Mouse (Mus musculus) Patski (cell line): ENCODE data around the gene Ccdc92b. TPM values are rescaled to one million over a fixed set of nuclear protein-coding genes. Genes with fewer than 3 reads are reported as not detected.

Experiments
- ATAC-seq: fragments of 100-300 bp; one replicate; pipeline ENCODE4 v1.8.0; 2021
- CTCF ChIA-PET: fragments of 350-600 bp; sonication (Branson Sonifier 250); formaldehyde crosslinking; loops from one replicate; lab custom pipeline; 2022; ENCODE audit warnings: inconsistent platforms; lab: Charles Lee
- POLR2A ChIA-PET: fragments of 350-600 bp; sonication (Branson Sonifier 250); formaldehyde crosslinking; loops from one replicate; lab custom pipeline; 2022; ENCODE audit warnings: antibody characterized with exemption, inconsistent platforms; lab: Charles Lee
- DNase-seq: peaks from one replicate; pipeline ENCODE4 v3.0.0-alpha.2; 2011; ENCODE audit warnings: low read depth, low spot score
- H3K27me3 ChIP-seq: fragments of 371-371 bp; one replicate; pipeline ENCODE4 v1.5.1; 2021
- CTCF ChIP-seq: fragments of 100-300 bp; IDR thresholded peaks from one replicate; pipeline ENCODE4 v1.5.1; 2021
- in situ Hi-C: fragments of 300-500 bp; cut with MboI; formaldehyde crosslinking; loops from 3 replicates; pipeline ENCODE4 v1.11.1; 2018; ENCODE audit warnings: low pct_unique_long_range_greater_than_20kb, mixed read lengths
- polyA plus RNA-seq: library from polyadenylated mRNA; unstranded; gene quantifications from one replicate; pipeline ENCODE4 v1.2.3, GENCODE M21; 2021

Gene Ccdc92b
- polyA plus RNA-seq, 1 experiment from 2014 or later, result 0.46 TPM

DNA sequence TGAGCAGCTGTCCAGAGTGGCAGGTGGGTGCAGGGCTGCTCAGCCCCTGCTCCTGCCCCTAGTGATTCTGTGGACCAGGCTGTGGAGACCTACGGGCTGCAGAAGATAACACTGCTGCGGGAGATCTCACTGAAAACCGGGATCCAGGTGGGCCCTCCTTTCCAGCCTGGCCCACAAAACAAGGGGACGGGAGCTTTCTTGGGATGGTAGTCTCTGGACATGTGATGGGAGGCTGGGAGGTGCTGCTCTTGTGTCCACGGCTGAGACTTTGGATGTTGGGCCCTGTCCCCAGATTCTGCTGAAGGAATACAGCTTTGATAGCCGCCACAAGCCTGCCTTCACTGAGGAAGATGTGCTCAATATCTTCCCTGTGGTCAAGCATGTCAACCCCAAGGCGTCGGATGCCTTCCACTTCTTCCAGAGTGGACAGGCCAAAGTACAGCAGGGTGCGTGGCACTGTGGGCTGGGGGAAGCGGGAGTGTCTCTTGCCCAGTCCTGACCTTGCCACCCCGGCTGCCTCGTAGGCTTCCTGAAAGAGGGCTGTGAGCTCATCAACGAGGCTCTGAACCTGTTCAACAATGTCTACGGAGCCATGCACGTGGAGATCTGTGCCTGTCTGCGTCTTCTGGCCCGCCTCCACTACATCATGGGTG lies 46.4 kb downstream of the Ccdc92b start:
- no peak for TF ChIP-seq CTCF
- in situ Hi-C loops, result no loop called here
- ChIA-PET CTCF (interaction anchor here (1.1 kb wide), 1 partner anchor 10 kb away, joined by 3 read pairs; no protein-coding TSS in a partner anchor), POLR2A (interaction anchor here (1.5 to 1.8 kb wide), 2 partner anchors 11 kb away, joined by 4 to 5 read pairs; no protein-coding TSS in a partner anchor)
- no peak for ATAC-seq
- no peak for DNase-seq
- H3K27me3 ChIP-seq, result no peaks in the 10 kb centered on the region

DNA sequence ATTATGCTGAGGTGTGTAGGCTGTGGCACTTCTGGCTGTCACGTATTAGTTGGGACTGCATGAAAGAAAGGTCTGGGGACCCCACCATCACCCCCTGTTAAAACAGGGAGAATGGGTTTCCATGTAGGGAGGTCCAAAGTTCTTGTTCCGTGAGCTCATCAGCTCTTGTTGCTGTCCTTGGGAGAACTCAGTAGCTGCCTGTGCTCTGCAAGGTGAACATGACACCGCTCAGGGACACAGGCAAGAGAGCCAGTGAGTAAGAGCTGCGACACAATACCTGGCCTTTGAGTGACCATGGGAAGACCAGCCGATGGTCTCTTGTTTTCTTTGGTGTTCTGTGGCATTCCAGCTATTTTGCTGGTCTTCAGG lies 46.9 kb downstream of the Ccdc92b start:
- POLR2A ChIA-PET, result interaction anchor here (1.5 to 1.8 kb wide), 2 partner anchors 10 to 11 kb away, joined by 4 to 5 read pairs; no protein-coding TSS in a partner anchor
- no peak for TF ChIP-seq CTCF
- CTCF ChIA-PET, result interaction anchor here (1.1 kb wide), 1 partner anchor 10 kb away, joined by 3 read pairs; no protein-coding TSS in a partner anchor
- in situ Hi-C loops, result no loop called here
- DNase-seq (no peak), ATAC-seq (no peak)
- H3K27me3 ChIP-seq, result no peaks in the 10 kb centered on the region

DNA sequence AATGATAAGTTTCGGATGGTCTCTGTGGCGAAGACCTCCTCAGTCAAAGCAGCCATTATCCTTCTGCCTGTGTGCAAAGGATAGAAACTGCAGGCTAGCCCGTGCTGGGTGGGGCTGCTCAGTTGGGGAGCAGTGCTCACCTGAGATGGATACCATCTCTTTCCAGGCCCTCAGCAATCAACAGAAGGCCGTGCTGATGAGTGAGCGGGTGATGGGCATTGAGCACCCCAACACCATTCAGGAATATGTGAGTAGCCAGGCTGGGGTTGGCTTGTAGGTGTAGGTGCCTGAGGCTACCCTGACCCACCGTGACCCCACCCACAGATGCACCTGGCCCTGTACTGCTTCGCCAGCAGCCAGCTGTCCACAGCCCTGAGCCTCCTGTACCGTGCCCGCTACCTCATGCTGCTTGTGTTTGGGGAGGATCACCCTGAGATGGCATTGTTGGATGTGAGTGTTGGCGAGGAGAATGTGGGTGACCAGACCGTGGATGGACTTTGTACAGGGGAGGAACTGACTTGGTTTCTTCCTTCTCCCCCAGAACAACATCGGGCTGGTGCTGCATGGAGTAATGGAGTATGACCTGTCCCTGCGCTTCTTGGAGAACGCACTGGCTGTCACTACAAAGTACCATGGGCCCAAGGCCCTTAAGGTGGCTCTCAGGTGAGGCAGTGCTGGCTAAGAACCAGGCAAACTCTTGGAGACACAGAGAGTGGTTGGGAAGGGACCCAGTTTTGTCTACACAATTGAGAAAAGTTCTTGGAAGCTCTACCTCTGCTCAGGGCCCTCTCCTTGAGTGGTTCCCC lies 47.6 kb downstream of the Ccdc92b start:
- CTCF ChIA-PET, result interaction anchor here (1.1 kb wide), 1 partner anchor 11 kb away, joined by 3 read pairs; no protein-coding TSS in a partner anchor
- ATAC-seq, result no peak
- in situ Hi-C loops, result no loop called here

DNA sequence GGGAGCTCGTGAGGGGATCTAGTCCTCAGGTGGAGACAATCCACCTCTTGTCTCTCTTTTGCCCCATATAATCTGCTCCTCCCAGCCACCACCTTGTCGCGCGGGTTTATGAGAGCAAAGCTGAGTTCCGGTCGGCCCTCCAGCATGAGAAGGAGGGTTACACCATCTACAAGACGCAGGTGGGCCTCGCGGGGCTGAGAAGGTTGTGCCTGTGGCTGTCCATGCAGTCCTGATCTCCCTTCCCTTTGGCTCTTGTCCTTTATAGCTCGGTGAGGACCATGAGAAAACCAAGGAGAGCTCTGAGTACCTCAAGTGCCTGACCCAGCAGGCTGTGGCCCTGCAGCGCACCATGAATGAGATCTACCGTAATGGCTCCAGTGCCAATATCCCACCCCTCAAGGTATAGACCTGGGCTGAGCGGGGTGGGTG lies 48.2 kb downstream of the Ccdc92b start:
- CTCF ChIA-PET, result interaction anchor here (1.2 to 1.3 kb wide), 3 partner anchors 10 to 50 kb away, joined by 3 to 5 read pairs (median 3); no protein-coding TSS in a partner anchor

More for the DNA sequence above, 47.6 kb downstream of the Ccdc92b start:
- no peak for TF ChIP-seq CTCF
- no peaks in the 10 kb centered on the region for H3K27me3 ChIP-seq
- no peak for DNase-seq
- POLR2A ChIA-PET, result interaction anchor here (1.2 to 1.8 kb wide), 3 partner anchors 9 to 12 kb away, joined by 3 to 5 read pairs (median 4); no protein-coding TSS in a partner anchor

GRCm38 (mm10) chr11:74668466-74668865 lies 49.1 kb downstream of the Ccdc92b start:
- no peak for TF ChIP-seq CTCF
- ChIA-PET POLR2A (interaction anchor here (1.4 kb wide), 1 partner anchor 19 kb away, joined by 4 read pairs; no protein-coding TSS in a partner anchor), CTCF (interaction anchor here (0.9 to 1.3 kb wide), 4 partner anchors 11 to 51 kb away, joined by 3 to 5 read pairs (median 3); no protein-coding TSS in a partner anchor)
- DNase-seq, result no peak
- ATAC-seq, result no peak
- in situ Hi-C loops, result no loop called here
- no peaks in the 10 kb centered on the region for H3K27me3 ChIP-seq

More for the DNA sequence above, 48.2 kb downstream of the Ccdc92b start:
- DNase-seq (no peak), ATAC-seq (no peak)
- in situ Hi-C loops, result no loop called here
- no peak for TF ChIP-seq CTCF
- POLR2A ChIA-PET, result interaction anchor here (1.2 to 1.4 kb wide), 2 partner anchors 11 to 18 kb away, joined by 3 to 4 read pairs; no protein-coding TSS in a partner anchor
- H3K27me3 ChIP-seq, result no peaks in the 10 kb centered on the region

- in situ Hi-C loops, result no loop called here
- POLR2A ChIA-PET, result interaction anchor here (1.4 to 1.7 kb wide), 2 partner anchors 11 to 19 kb away, joined by 3 to 4 read pairs; no protein-coding TSS in a partner anchor
- CTCF ChIA-PET, result interaction anchor here (0.9 to 1.3 kb wide), 3 partner anchors 12 to 30 kb away, joined by 3 to 5 read pairs (median 3); no protein-coding TSS in a partner anchor
- ATAC-seq (no peak), DNase-seq (no peak)
- no peak for TF ChIP-seq CTCF
- H3K27me3 ChIP-seq, result no peaks in the 10 kb centered on the region
These were observed 49.6 kb downstream of the Ccdc92b start for GRCm38 (mm10) chr11:74668971-74669370.

- in situ Hi-C loops, result no loop called here
- DNase-seq (no peak), ATAC-seq (no peak)
- H3K27me3 ChIP-seq, result no peaks in the 10 kb centered on the region
- TF ChIP-seq CTCF, result no peak
- POLR2A ChIA-PET, result interaction anchor here (1.7 kb wide), 1 partner anchor 13 kb away, joined by 3 read pairs; no protein-coding TSS in a partner anchor
- CTCF ChIA-PET, result no interaction called here
These were observed 50.7 kb downstream of the Ccdc92b start for GRCm38 (mm10) chr11:74670151-74670550.

DNA sequence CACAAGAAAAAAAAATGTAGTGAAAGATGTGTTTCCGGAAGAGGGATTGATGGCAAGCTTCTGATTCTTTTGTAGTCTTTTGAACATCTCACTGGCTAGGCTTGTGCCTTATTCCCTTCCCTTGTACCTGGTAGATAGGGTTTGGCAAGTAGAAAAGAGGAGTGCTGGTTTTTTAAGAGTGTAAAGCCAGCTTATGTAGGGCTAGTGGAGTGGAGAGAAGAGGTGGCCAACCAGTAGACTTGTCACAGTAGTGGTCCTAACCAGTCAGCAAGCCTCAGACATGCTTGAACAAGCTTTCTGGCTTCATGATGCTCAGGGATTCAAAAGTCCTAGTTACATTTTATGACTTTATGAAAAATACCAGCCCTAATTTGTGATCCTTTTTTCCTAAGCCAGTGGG lies 51.6 kb downstream of the Ccdc92b start:
- in situ Hi-C loops, result no loop called here
- no peak for DNase-seq
- TF ChIP-seq CTCF, result no peak
- POLR2A ChIA-PET, result interaction anchor here (0.6 to 1.7 kb wide), 3 partner anchors 13 to 50 kb away, joined by 3 to 6 read pairs (median 3); no protein-coding TSS in a partner anchor
- H3K27me3 ChIP-seq, result no peaks in the 10 kb centered on the region
- CTCF ChIA-PET, result no interaction called here
- no peak for ATAC-seq

DNA sequence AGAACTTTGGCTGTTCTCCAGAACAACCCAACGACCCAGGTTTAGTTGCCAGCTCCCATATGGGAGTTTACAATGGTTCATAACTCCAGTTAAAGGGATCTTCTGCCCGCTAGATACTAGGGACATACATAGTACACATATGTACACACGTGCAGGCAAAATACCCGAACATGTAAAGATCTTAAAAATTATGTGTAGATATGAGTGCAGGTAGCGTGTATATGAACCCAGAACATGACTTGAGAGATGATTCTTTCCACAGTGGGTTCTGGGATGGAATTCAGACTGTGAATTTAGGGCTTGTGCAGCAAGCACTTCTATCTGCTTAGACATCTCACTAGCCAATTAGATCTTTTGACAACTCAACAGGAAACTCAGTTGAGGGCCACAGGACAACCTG lies 52.4 kb downstream of the Ccdc92b start:
- H3K27me3 ChIP-seq, result no peaks in the 10 kb centered on the region
- in situ Hi-C loops, result no loop called here
- ChIA-PET POLR2A (no interaction called here), CTCF (no interaction called here)
- ATAC-seq (no peak), DNase-seq (no peak)
- TF ChIP-seq CTCF, result no peak

GRCm38 (mm10) chr11:74672901-74673513 lies 53.6 kb downstream of the Ccdc92b start:
- no peaks in the 10 kb centered on the region for H3K27me3 ChIP-seq
- no peak for ATAC-seq
- POLR2A ChIA-PET, result no interaction called here
- no peak for DNase-seq
- in situ Hi-C loops, result no loop called here
- CTCF ChIA-PET, result no interaction called here
- TF ChIP-seq CTCF, result no peak
